Mouse (Mus musculus): ENCODE data around the gene Pfkfb4. TPM values are rescaled to one million over a fixed set of nuclear protein-coding genes. Genes with fewer than 3 reads are reported as not detected.

The Pfkfb4 gene
- polyA plus RNA-seq, 1 experiment from 2014 or later = 4.4 TPM

GRCm38 (mm10) chr9:108963577-108963976 lies 28.0 kb upstream of the Pfkfb4 start:
- Histone ChIP-seq H3K4me3 (ENCODE audit: low read depth, low read length) (no peak overlapping the region), H3K4me2 (ENCODE audit: low read depth, low read length) (no peak overlapping the region), H3K27ac (ENCODE audit: low read length) (no peak overlapping the region), H3K4me1 (ENCODE audit: control insufficient read depth, low read depth, low read length) (no peaks in the 10 kb centered on the region), H3K9ac (ENCODE audit: low read depth, low read length) (no peak overlapping the region), H3K9me3 (replicated peaks; ENCODE audit: control insufficient read depth, low read length) (no peaks in the 10 kb centered on the region), H3K27me3 (ENCODE audit: control insufficient read depth, insufficient read depth, low read depth, low read length) (no peaks in the 10 kb centered on the region), H3K36me3 (ENCODE audit: control insufficient read depth, insufficient read depth) (no peaks in the 10 kb centered on the region)
- no peak for ATAC-seq (ENCODE audit: low read depth)
- WGBS (ENCODE audit: insufficient replicate concordance) = 51% methylated on average over 3 of the region's 3 CpGs

GRCm38 (mm10) chr9:108964338-108964737 lies 27.2 kb upstream of the Pfkfb4 start:
- no peak for ATAC-seq (ENCODE audit: low read depth)
- Histone ChIP-seq H3K36me3 (ENCODE audit: control insufficient read depth, insufficient read depth) (no peaks in the 10 kb centered on the region), H3K4me1 (ENCODE audit: control insufficient read depth, low read depth, low read length) (no peaks in the 10 kb centered on the region), H3K4me2 (ENCODE audit: low read depth, low read length) (no peak overlapping the region), H3K9me3 (replicated peaks; ENCODE audit: control insufficient read depth, low read length) (no peaks in the 10 kb centered on the region), H3K9ac (ENCODE audit: low read depth, low read length) (no peak overlapping the region), H3K27ac (ENCODE audit: low read length) (no peak overlapping the region), H3K27me3 (ENCODE audit: control insufficient read depth, insufficient read depth, low read depth, low read length) (no peaks in the 10 kb centered on the region), H3K4me3 (ENCODE audit: low read depth, low read length) (no peak overlapping the region)
- WGBS (ENCODE audit: insufficient replicate concordance) = 36% methylated on average over 6 of the region's 6 CpGs

DNA sequence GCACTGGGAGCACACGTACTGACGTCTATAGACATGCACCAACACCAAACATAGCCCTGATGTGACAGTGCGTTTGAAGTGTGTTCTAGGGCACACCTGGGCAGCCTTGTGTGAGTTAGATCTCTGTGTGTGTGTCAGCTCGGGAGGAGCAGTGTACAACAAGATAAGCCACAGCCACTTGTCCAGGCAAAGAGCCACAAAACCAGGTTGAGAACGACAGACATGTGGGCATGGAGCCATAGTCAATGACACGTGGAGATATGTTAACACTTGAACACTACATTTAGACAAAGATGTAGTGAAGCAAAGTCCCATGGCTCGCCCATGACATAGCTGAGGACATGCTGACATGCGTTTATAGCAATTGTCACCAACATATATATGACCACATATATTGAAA lies 21.0 kb upstream of the Pfkfb4 start:
- Histone ChIP-seq H3K4me3 (ENCODE audit: low read depth, low read length) (no peak overlapping the region), H3K9ac (ENCODE audit: low read depth, low read length) (no peak overlapping the region), H3K4me1 (ENCODE audit: control insufficient read depth, low read depth, low read length) (no peaks in the 10 kb centered on the region), H3K27me3 (ENCODE audit: control insufficient read depth, insufficient read depth, low read depth, low read length) (no peaks in the 10 kb centered on the region), H3K4me2 (ENCODE audit: low read depth, low read length) (no peak overlapping the region), H3K27ac (ENCODE audit: low read length) (no peak overlapping the region), H3K9me3 (replicated peaks; ENCODE audit: control insufficient read depth, low read length) (no peaks in the 10 kb centered on the region), H3K36me3 (ENCODE audit: control insufficient read depth, insufficient read depth) (no peaks in the 10 kb centered on the region)
- ATAC-seq (ENCODE audit: low read depth) = no peak
- 54% methylated on average over 8 of the region's 8 CpGs for WGBS (ENCODE audit: insufficient replicate concordance)

- Histone ChIP-seq H3K4me3 (ENCODE audit: low read depth, low read length) (no peak overlapping the region), H3K27me3 (ENCODE audit: control insufficient read depth, insufficient read depth, low read depth, low read length) (no peaks in the 10 kb centered on the region), H3K27ac (ENCODE audit: low read length) (no peak overlapping the region), H3K4me1 (ENCODE audit: control insufficient read depth, low read depth, low read length) (no peaks in the 10 kb centered on the region), H3K9me3 (replicated peaks; ENCODE audit: control insufficient read depth, low read length) (no peaks in the 10 kb centered on the region), H3K36me3 (ENCODE audit: control insufficient read depth, insufficient read depth) (no peaks in the 10 kb centered on the region), H3K9ac (ENCODE audit: low read depth, low read length) (no peak overlapping the region), H3K4me2 (ENCODE audit: low read depth, low read length) (no peak overlapping the region)
- 54% methylated on average over 9 of the region's 9 CpGs for WGBS (ENCODE audit: insufficient replicate concordance)
- no peak for ATAC-seq (ENCODE audit: low read depth)
Observed at GRCm38 (mm10) chr9:108976483-108976882, 15.1 kb upstream of the Pfkfb4 start.

DNA sequence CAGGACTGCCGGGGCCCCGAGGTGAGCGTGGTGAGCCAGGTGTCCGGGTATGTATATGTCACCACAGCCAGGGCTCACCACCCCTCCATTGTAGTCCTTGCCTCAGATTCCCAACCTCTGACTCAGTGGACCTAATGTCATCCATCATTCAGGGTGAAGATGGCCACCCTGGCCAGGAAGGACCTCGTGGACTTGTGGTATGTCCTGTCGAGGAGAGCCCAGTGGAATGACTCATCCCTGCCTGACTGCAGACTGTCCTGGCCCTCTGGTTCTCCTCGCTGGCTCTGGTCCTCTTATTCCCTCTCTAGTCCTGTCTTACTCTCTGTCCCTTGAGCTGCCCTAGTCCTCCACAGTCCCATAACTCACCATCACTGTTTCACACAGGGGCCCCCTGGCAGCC lies 13.6 kb upstream of the Pfkfb4 start:
- Histone ChIP-seq H3K27ac (ENCODE audit: low read length) (no peak overlapping the region), H3K4me2 (ENCODE audit: low read depth, low read length) (no peak overlapping the region), H3K27me3 (ENCODE audit: control insufficient read depth, insufficient read depth, low read depth, low read length) (no peaks in the 10 kb centered on the region), H3K4me1 (ENCODE audit: control insufficient read depth, low read depth, low read length) (peaks cover 2% of the 10 kb centered on the region), H3K36me3 (ENCODE audit: control insufficient read depth, insufficient read depth) (no peaks in the 10 kb centered on the region), H3K9me3 (replicated peaks; ENCODE audit: control insufficient read depth, low read length) (no peaks in the 10 kb centered on the region), H3K9ac (ENCODE audit: low read depth, low read length) (no peak overlapping the region), H3K4me3 (ENCODE audit: low read depth, low read length) (no peak overlapping the region)
- whole genome bisulfite sequencing (ENCODE audit: insufficient replicate concordance) = 49% methylated on average over 7 of the region's 7 CpGs
- no peak for ATAC-seq (ENCODE audit: low read depth)

DNA sequence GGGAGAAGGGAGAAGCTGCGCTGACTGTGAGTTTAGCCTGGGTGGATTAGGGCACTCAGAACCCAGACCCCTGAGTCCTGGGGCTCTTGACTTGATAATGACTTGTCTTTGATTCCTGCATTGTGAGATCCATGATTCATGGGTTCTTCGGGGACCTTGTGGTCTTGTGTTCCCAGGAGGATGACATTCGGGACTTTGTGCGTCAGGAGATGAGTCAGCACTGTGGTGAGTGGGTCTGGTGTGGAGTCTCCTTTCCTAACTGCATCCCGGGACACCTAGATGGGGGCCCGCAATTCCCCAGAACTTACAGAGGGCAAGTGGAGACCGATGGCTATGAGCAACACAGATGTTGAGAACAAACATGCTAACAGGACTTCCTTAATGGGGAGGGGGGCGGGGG lies 9.1 kb upstream of the Pfkfb4 start:
- no peak for ATAC-seq (ENCODE audit: low read depth)
- Histone ChIP-seq H3K36me3 (ENCODE audit: control insufficient read depth, insufficient read depth) (no peaks in the 10 kb centered on the region), H3K9me3 (replicated peaks; ENCODE audit: control insufficient read depth, low read length) (no peaks in the 10 kb centered on the region), H3K27ac (ENCODE audit: low read length) (no peak overlapping the region), H3K4me2 (ENCODE audit: low read depth, low read length) (no peak overlapping the region), H3K27me3 (ENCODE audit: control insufficient read depth, insufficient read depth, low read depth, low read length) (no peaks in the 10 kb centered on the region), H3K4me3 (ENCODE audit: low read depth, low read length) (no peak overlapping the region), H3K4me1 (ENCODE audit: control insufficient read depth, low read depth, low read length) (peaks cover 8% of the 10 kb centered on the region), H3K9ac (ENCODE audit: low read depth, low read length) (no peak overlapping the region)
- 56% methylated on average over 8 of the region's 8 CpGs for WGBS (ENCODE audit: insufficient replicate concordance)

DNA sequence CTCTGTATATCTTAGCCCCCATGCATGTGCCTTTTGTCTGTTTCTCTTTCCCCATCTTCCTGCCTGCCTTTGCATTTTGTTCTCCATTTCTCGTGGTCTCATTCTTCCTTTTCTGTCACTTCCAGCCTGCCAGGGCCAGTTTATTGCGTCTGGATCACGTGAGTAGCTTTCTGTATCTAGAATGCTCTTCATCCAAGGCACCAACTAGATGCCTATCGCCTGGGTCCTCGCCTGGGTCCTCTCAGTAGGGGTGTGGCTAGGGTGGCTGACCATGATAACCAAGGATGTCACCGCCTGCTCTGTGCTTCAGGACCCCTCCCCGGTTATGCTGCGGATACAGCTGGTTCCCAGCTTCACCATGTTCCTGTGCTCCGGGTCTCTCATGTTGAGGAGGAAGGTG lies 8.4 kb upstream of the Pfkfb4 start:
- peak; percentile 78 for ATAC-seq (ENCODE audit: low read depth)
- H3K36me3 ChIP-seq (ENCODE audit: control insufficient read depth, insufficient read depth) = no peaks in the 10 kb centered on the region
- H3K9me3 ChIP-seq (replicated peaks; ENCODE audit: control insufficient read depth, low read length) = no peaks in the 10 kb centered on the region
- WGBS (ENCODE audit: insufficient replicate concordance) = 25% methylated on average over 9 of the region's 9 CpGs
- H3K9ac ChIP-seq (ENCODE audit: low read depth, low read length) = no peak overlapping the region
- peaks cover 14% of the 10 kb centered on the region for H3K4me1 ChIP-seq (ENCODE audit: control insufficient read depth, low read depth, low read length)
- H3K27ac ChIP-seq (ENCODE audit: low read length) = no peak overlapping the region
- H3K4me3 ChIP-seq (ENCODE audit: low read depth, low read length) = no peak overlapping the region
- H3K27me3 ChIP-seq (ENCODE audit: control insufficient read depth, insufficient read depth, low read depth, low read length) = no peaks in the 10 kb centered on the region
- no peak overlapping the region for H3K4me2 ChIP-seq (ENCODE audit: low read depth, low read length)

DNA sequence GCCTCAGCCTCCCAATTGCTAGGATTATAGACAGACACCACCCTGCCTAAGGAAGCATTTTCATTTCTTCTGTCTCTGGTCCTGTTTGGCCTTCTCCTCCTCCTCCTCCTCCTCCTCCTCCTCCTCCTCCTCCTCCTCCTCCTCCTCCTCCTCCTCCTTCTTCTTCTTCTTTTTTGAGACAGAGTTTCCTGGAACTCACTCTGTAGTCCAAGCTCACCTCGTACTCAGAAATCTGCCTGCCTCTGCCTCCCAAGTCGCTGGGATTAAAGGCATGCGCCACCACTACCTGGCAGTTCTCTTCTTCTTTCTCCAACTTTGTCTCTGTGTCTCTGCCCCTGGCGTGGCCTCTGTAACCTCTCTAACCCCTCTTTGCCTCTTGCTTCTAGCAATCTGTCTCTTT lies 5.9 kb upstream of the Pfkfb4 start, which contains the start of gene Ucn2:
Ucn2 (plus strand) TSS at position 301 of the 400 bp plus-strand sequence.
- no peak within 1 kb of the TSS for H3K27ac ChIP-seq (ENCODE audit: low read length)
- no peaks in the 10 kb centered on the region for H3K27me3 ChIP-seq (ENCODE audit: control insufficient read depth, insufficient read depth, low read depth, low read length)
- no peaks in the 10 kb centered on the region for H3K9me3 ChIP-seq (replicated peaks; ENCODE audit: control insufficient read depth, low read length)
- no peak for ATAC-seq (ENCODE audit: low read depth)
- no peak within 1 kb of the TSS for H3K4me3 ChIP-seq (ENCODE audit: low read depth, low read length)
- no peaks in the 10 kb centered on the region for H3K36me3 ChIP-seq (ENCODE audit: control insufficient read depth, insufficient read depth)
- H3K4me1 ChIP-seq (ENCODE audit: control insufficient read depth, low read depth, low read length) = peaks cover 14% of the 10 kb centered on the region
- no peak within 1 kb of the TSS for H3K9ac ChIP-seq (ENCODE audit: low read depth, low read length)
- H3K4me2 ChIP-seq (ENCODE audit: low read depth, low read length) = no peak within 1 kb of the TSS
- 66% methylated on average over 4 of the region's 4 CpGs for WGBS (ENCODE audit: insufficient replicate concordance)

DNA sequence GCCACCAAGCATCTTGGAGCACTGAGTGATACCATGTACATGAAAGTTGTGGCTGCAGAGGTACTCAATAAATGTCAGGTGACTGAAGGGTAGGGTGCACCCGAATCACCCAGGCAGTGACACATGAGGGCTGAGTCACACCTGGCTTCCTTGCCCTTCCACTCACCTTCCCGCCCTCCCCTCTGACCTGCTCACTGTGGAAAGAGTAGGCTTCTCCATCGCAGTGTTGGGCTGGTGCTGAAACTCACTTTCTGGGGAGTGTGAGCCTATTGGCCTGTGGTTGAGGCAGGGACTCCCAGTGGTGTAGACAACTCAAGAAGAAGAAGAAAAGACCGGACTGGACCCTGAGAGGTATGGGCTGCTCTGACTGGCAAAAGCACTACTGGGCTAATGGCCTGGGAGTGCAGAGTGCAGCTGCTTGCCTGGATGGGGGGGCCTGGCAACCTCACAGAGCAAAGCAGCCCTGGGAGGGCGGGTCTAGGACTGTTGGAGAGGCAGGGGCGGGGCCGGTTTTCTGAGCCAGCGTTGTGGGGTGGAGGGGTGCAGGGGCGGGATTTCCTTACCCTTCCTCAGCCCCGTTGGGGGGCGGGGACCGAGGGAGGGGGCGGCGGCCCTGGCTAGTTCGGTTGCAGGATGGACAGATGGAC lies 3.8 kb upstream of the Pfkfb4 start:
- Histone ChIP-seq H3K9ac (ENCODE audit: low read depth, low read length) (no peak overlapping the region), H3K27ac (ENCODE audit: low read length) (no peak overlapping the region), H3K4me3 (ENCODE audit: low read depth, low read length) (no peak overlapping the region), H3K36me3 (ENCODE audit: control insufficient read depth, insufficient read depth) (no peaks in the 10 kb centered on the region), H3K9me3 (replicated peaks; ENCODE audit: control insufficient read depth, low read length) (no peaks in the 10 kb centered on the region), H3K4me1 (ENCODE audit: control insufficient read depth, low read depth, low read length) (peaks cover 29% of the 10 kb centered on the region), H3K27me3 (ENCODE audit: control insufficient read depth, insufficient read depth, low read depth, low read length) (no peaks in the 10 kb centered on the region), H3K4me2 (ENCODE audit: low read depth, low read length) (no peak overlapping the region)
- WGBS (ENCODE audit: insufficient replicate concordance) = 18% methylated on average over 15 of the region's 15 CpGs
- ATAC-seq (ENCODE audit: low read depth) = no peak
